Mouse (Mus musculus): ENCODE measurements around the gene Prr5.

Gene Prr5

GRCm38 (mm10) chr15:84668938-84669747 lies at the start of gene Prr5:
Gene Prr5, plus strand, starts transcription at chr15:84669620.
- DNase-seq (ENCODE audit: low read depth, low spot score): no peak

GRCm38 (mm10) chr15:84620028-84620427 lies 49.4 kb upstream of the Prr5 start:
- DNase-seq (ENCODE audit: low read depth, low spot score): no peak

GRCm38 (mm10) chr15:84621722-84622428 lies 47.5 kb upstream of the Prr5 start:
- DNase-seq (ENCODE audit: low read depth, low spot score): peak; percentile 96

GRCm38 (mm10) chr15:84624870-84625269 lies 44.5 kb upstream of the Prr5 start:
- no peak for DNase-seq (ENCODE audit: low read depth, low spot score)

- DNase-seq (ENCODE audit: low read depth, low spot score): no peak
Measured at GRCm38 (mm10) chr15:84625712-84626414, 43.6 kb upstream of the Prr5 start.

GRCm38 (mm10) chr15:84627308-84627707 lies 42.1 kb upstream of the Prr5 start:
- DNase-seq (ENCODE audit: low read depth, low spot score): peak; percentile 60

GRCm38 (mm10) chr15:84629680-84630079 lies 39.7 kb upstream of the Prr5 start:
- DNase-seq (ENCODE audit: low read depth, low spot score): peak; percentile 79

GRCm38 (mm10) chr15:84631560-84631959 lies 37.9 kb upstream of the Prr5 start:
- DNase-seq (ENCODE audit: low read depth, low spot score): peak; percentile 87

GRCm38 (mm10) chr15:84634361-84634760 lies 35.1 kb upstream of the Prr5 start:
- no peak for DNase-seq (ENCODE audit: low read depth, low spot score)

GRCm38 (mm10) chr15:84638405-84638804 lies 31.0 kb upstream of the Prr5 start:
- DNase-seq (ENCODE audit: low read depth, low spot score): no peak

GRCm38 (mm10) chr15:84639072-84639450 lies 30.4 kb upstream of the Prr5 start:
- no peak for DNase-seq (ENCODE audit: low read depth, low spot score)

GRCm38 (mm10) chr15:84639451-84640136 lies 29.8 kb upstream of the Prr5 start:
- no peak for DNase-seq (ENCODE audit: low read depth, low spot score)

GRCm38 (mm10) chr15:84640722-84641121 lies 28.7 kb upstream of the Prr5 start:
- DNase-seq (ENCODE audit: low read depth, low spot score): no peak

GRCm38 (mm10) chr15:84641127-84641526 lies 28.3 kb upstream of the Prr5 start:
- no peak for DNase-seq (ENCODE audit: low read depth, low spot score)

- no peak for DNase-seq (ENCODE audit: low read depth, low spot score)
Measured at GRCm38 (mm10) chr15:84641948-84642347, 27.5 kb upstream of the Prr5 start.

- DNase-seq (ENCODE audit: low read depth, low spot score): no peak
Measured at GRCm38 (mm10) chr15:84643178-84643577, 26.2 kb upstream of the Prr5 start.

- DNase-seq (ENCODE audit: low read depth, low spot score): no peak
Measured at GRCm38 (mm10) chr15:84651481-84651880, 17.9 kb upstream of the Prr5 start.

- DNase-seq (ENCODE audit: low read depth, low spot score): no peak
Measured at GRCm38 (mm10) chr15:84653151-84653550, 16.3 kb upstream of the Prr5 start.

GRCm38 (mm10) chr15:84653979-84654966 lies 15.1 kb upstream of the Prr5 start:
- DNase-seq (ENCODE audit: low read depth, low spot score): peak; percentile 94

GRCm38 (mm10) chr15:84654975-84655374 lies 14.4 kb upstream of the Prr5 start:
- no peak for DNase-seq (ENCODE audit: low read depth, low spot score)

- no peak for DNase-seq (ENCODE audit: low read depth, low spot score)
Measured at GRCm38 (mm10) chr15:84656689-84657088, 12.7 kb upstream of the Prr5 start.

Measured in ES-CJ7 (cell line).